Mouse (Mus musculus): ENCODE data around the gene Cd79a. TPM values are rescaled to one million over a fixed set of nuclear protein-coding genes. Genes with fewer than 3 reads are reported as not detected.

Cd79a gene
- total and polyA plus RNA-seq, 3 experiments = 0.23 to 0.61 TPM; not detected in 1

DNA sequence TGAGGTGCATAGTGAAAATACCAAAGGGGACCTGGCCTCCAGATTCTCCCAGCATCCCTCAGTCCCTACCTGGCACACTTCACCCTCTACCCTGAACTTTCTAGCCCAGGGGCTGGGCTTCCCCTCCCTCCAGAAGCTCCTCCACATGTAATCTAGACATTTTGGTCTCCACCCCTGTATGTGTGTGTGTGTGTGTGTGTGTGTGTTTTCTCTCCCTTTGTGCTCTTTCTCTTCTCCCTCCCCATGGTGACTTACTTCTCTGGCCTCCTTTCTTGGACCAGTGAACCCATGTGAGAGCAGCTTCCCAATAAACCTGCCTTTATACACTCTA is 44.0 kb upstream of the Cd79a start:
- peak overlapping the region; percentile 97 for H3K27ac ChIP-seq (ENCODE audit: control insufficient read depth, low read depth, low read length)
- H3K9ac ChIP-seq (ENCODE audit: control insufficient read depth, low read depth, low read length, poor library complexity, severe bottlenecking) = peak overlapping the region; percentile 73
- no peaks in the 10 kb centered on the region; the same call in 1 of the 2 replicates for H3K79me2 ChIP-seq (ENCODE audit: control insufficient read depth, insufficient read depth, low read length, poor library complexity)
- no peak for DNase-seq (ENCODE audit: low read depth, low spot score)
- H3K27me3 ChIP-seq (ENCODE audit: control insufficient read depth in 1 of 2, insufficient read depth in 2 of 2, low read length in 2 of 2) = no peaks in the 10 kb centered on the region
- TF ChIP-seq ZNF384 (IDR thresholded peaks at IDR 0.05; ENCODE audit: low read depth, low read length) = 0 out of 2 replicates have a peak, but pooled peaks have one; percentile 22
- no peak; the same call in 1 of the 2 replicates for TF ChIP-seq JUND (IDR thresholded peaks at IDR 0.05; ENCODE audit: low read depth, low read length)
- no peak for TF ChIP-seq MEF2A (IDR thresholded peaks at IDR 0.05; ENCODE audit: extremely low read depth, insufficient replicate concordance, low read depth, low read length, poor library complexity, severe bottlenecking)
- no peak for TF ChIP-seq HCFC1 (IDR thresholded peaks at IDR 0.05; ENCODE audit: low read depth, low read length)
- TF ChIP-seq MAFK (IDR thresholded peaks at IDR 0.05; ENCODE audit: borderline replicate concordance, low read depth, low read length) = no peak
- no peak for TF ChIP-seq POLR2A (IDR thresholded peaks at IDR 0.05; ENCODE audit: control insufficient read depth in 1 of 2, insufficient read depth in 1 of 2, low read depth in 1 of 2, low read length in 2 of 2, poor library complexity in 1 of 2)
- no peak for TF ChIP-seq E2F4 (IDR thresholded peaks at IDR 0.05; ENCODE audit: borderline replicate concordance, low read depth, low read length)
- peak; percentile 38; the same call in 1 of the 2 replicates for TF ChIP-seq MXI1 (IDR thresholded peaks at IDR 0.05; ENCODE audit: low read depth, low read length)
- TF ChIP-seq MAX (IDR thresholded peaks at IDR 0.05; ENCODE audit: low read length) = 0 out of 2 replicates have a peak, but pooled peaks have one; percentile 51
- peak; percentile 41; the same call in 1 of the 2 replicates for TF ChIP-seq SIN3A (IDR thresholded peaks at IDR 0.05; ENCODE audit: low read length)
- TF ChIP-seq ZKSCAN1 (IDR thresholded peaks at IDR 0.05; ENCODE audit: low read depth, low read length) = no peak
- peaks cover 0 to 15% of the 10 kb centered on the region in 2 experiments; a peak in 2 of 4 replicates for H3K36me3 ChIP-seq (ENCODE audit: control insufficient read depth in 1 of 2, insufficient read depth in 2 of 2, low read length in 2 of 2)
- H3K4me3 ChIP-seq (ENCODE audit: control insufficient read depth in 1 of 2, insufficient read depth in 1 of 2, low read depth in 2 of 2, low read length in 2 of 2) = peak overlapping the region; percentile 37 to 44
- H3K9me3 ChIP-seq (replicated peaks; ENCODE audit: insufficient read depth, low read length) = no peaks in the 10 kb centered on the region
- H3K4me1 ChIP-seq (ENCODE audit: control insufficient read depth in 1 of 2, insufficient read depth in 2 of 2, low read length in 2 of 2) = peaks cover 7 to 15% of the 10 kb centered on the region in 2 experiments

DNA sequence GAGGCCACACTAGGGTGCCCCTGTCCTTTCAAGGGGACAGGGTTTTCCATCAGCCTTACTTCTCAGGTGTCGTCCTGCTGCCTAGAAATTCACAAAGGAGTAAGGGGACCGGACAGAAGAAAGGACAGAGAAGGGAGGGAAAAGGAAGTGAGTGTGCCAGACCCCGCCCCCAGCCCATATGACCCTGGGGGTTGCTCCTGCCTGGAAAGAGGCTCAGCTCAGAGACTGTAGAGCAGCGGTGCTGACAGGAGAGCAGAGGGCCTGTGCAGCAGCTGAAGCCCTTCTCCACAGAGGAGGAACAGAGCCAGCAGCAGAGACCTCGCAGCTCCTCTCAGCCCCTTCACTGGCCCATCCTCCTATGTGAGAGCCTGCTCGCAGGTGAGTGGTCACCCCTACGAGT is 43.5 kb upstream of the Cd79a start:
- Histone ChIP-seq H3K4me1 (ENCODE audit: control insufficient read depth in 1 of 2, insufficient read depth in 2 of 2, low read length in 2 of 2) (peaks cover 7 to 15% of the 10 kb centered on the region in 2 experiments), H3K27me3 (ENCODE audit: control insufficient read depth in 1 of 2, insufficient read depth in 2 of 2, low read length in 2 of 2) (no peaks in the 10 kb centered on the region), H3K9ac (ENCODE audit: control insufficient read depth, low read depth, low read length, poor library complexity, severe bottlenecking) (peak overlapping the region; percentile 73), H3K27ac (ENCODE audit: control insufficient read depth, low read depth, low read length) (peak overlapping the region; percentile 97), H3K4me3 (ENCODE audit: control insufficient read depth in 1 of 2, insufficient read depth in 1 of 2, low read depth in 2 of 2, low read length in 2 of 2) (peak overlapping the region; percentile 37 to 44), H3K9me3 (replicated peaks; ENCODE audit: insufficient read depth, low read length) (no peaks in the 10 kb centered on the region), H3K79me2 (ENCODE audit: control insufficient read depth, insufficient read depth, low read length, poor library complexity) (no peaks in the 10 kb centered on the region; the same call in 1 of the 2 replicates), H3K36me3 (ENCODE audit: control insufficient read depth in 1 of 2, insufficient read depth in 2 of 2, low read length in 2 of 2) (peaks cover 0 to 15% of the 10 kb centered on the region in 2 experiments; a peak in 2 of 4 replicates)
- TF ChIP-seq E2F4 (IDR thresholded peaks at IDR 0.05; ENCODE audit: borderline replicate concordance, low read depth, low read length) (no peak), TBP (IDR thresholded peaks at IDR 0.05; ENCODE audit: low read depth, low read length) (peak; percentile 60; the same call in 1 of the 2 replicates), MAX (IDR thresholded peaks at IDR 0.05; ENCODE audit: low read length) (no peak), TCF12 (IDR thresholded peaks at IDR 0.05; ENCODE audit: low read depth, low read length) (no peak), MXI1 (IDR thresholded peaks at IDR 0.05; ENCODE audit: low read depth, low read length) (0 out of 2 replicates have a peak, but pooled peaks have one; percentile 42), KAT2A (conservative IDR thresholded peaks at IDR 0.05; ENCODE audit: low read depth, low read length) (no peak), POLR2A (IDR thresholded peaks at IDR 0.05; ENCODE audit: control insufficient read depth in 1 of 2, insufficient read depth in 1 of 2, low read depth in 1 of 2, low read length in 2 of 2, poor library complexity in 1 of 2) (peak; percentile 43 to 53; a peak in 2 of 4 replicates), USF1 (IDR thresholded peaks at IDR 0.05; ENCODE audit: low read depth, low read length) (peak; percentile 58)
- DNase-seq (ENCODE audit: low read depth, low spot score) = peak; percentile 81

Measured in MEL (cell line).